Mouse (Mus musculus) CH12.LX (cell line): ENCODE data around the gene Dmd. TPM values are rescaled to one million over a fixed set of nuclear protein-coding genes. Genes with fewer than 3 reads are reported as not detected.

ENCODE experiments used
- DNase-seq: peaks from one replicate; pipeline ENCODE4 v3.0.0-alpha.2; 2013; ENCODE audit errors: extremely low read depth
- H3K27ac ChIP-seq: 2 replicates; pipeline ENCODE4 v1.5.1; 2012; ENCODE audit warnings: low read depth, mild to moderate bottlenecking, control low read depth, moderate library complexity; ENCODE audit not compliant: insufficient read depth
- H3K27me3 ChIP-seq: replicated peaks from 2 replicates; pipeline ENCODE3; 2012; ENCODE audit warnings: inconsistent platforms
- H3K36me3 ChIP-seq, 2 experiments: replicated peaks in 1 of 2; 2 replicates each; pipeline versions ENCODE3 to v1.6.1; 2012; ENCODE audit warnings: inconsistent platforms in 1 of 2, low read length in 1 of 2, mild to moderate bottlenecking in 1 of 2, mixed read lengths in 1 of 2, moderate library complexity in 1 of 2; ENCODE audit not compliant: control insufficient read depth in 1 of 2, insufficient read depth in 1 of 2
- H3K4me1 ChIP-seq, 2 experiments: 2 replicates each; pipeline ENCODE4 v1.6.1; 2012; ENCODE audit warnings: inconsistent platforms in 1 of 2, moderate library complexity in 1 of 2; ENCODE audit not compliant: insufficient read depth in 2 of 2, control insufficient read depth in 1 of 2
- H3K4me2 ChIP-seq: 2 replicates; pipeline ENCODE4 v1.6.1; 2012; ENCODE audit warnings: low read depth, mild to moderate bottlenecking, control low read depth; ENCODE audit not compliant: poor library complexity, insufficient read depth, severe bottlenecking
- H3K4me3 ChIP-seq, 3 experiments: fragments of 150-350 bp in 1 of 3; sonication (generic) in 1 of 3; replicated peaks in 1 of 3; 2 replicates each; pipeline versions ENCODE3 to v1.5.1; 2011 to 2012; ENCODE audit warnings: low read depth in 2 of 3, low read length in 2 of 3, mild to moderate bottlenecking in 2 of 3, moderate library complexity in 2 of 3, control low read depth in 1 of 3, improper control_type of control experiment in 1 of 3, inconsistent platforms in 1 of 3, mixed read lengths in 1 of 3; ENCODE audit not compliant: poor library complexity in 1 of 3
- H3K79me2 ChIP-seq: replicated peaks from 2 replicates; pipeline ENCODE4 v1.6.1; 2012; ENCODE audit warnings: mild to moderate bottlenecking, moderate library complexity; ENCODE audit not compliant: control insufficient read depth, poor library complexity, insufficient read depth, severe bottlenecking; ENCODE audit errors: extremely low read depth
- H3K9ac ChIP-seq: 2 replicates; pipeline ENCODE4 v1.6.1; 2012; ENCODE audit warnings: low read depth, mild to moderate bottlenecking, control low read depth, moderate library complexity; ENCODE audit not compliant: insufficient read depth
- H3K9me3 ChIP-seq: replicated peaks from 2 replicates; pipeline ENCODE3; 2012; ENCODE audit warnings: low read length, inconsistent platforms, mixed read lengths
- CHD1 ChIP-seq: IDR thresholded peaks from 2 replicates; pipeline ENCODE4 v1.6.1; 2012; ENCODE audit warnings: low read depth, low read length, improper control_type of control experiment, inconsistent platforms
- CTCF ChIP-seq, 2 experiments: IDR thresholded peaks in 1 of 2; conservative IDR thresholded peaks in 1 of 2; 2 replicates each; pipeline ENCODE4 v1.5.1; 2011 to 2012; ENCODE audit warnings: low read depth in 2 of 2, low read length in 2 of 2, improper control_type of control experiment in 1 of 2, inconsistent platforms in 1 of 2, mild to moderate bottlenecking in 1 of 2, moderate library complexity in 1 of 2
- E2F4 ChIP-seq: IDR thresholded peaks from 2 replicates; pipeline ENCODE4 v1.6.1; 2011; ENCODE audit warnings: low read depth, low read length, improper control_type of control experiment; ENCODE audit not compliant: insufficient replicate concordance
- ELF1 ChIP-seq: IDR thresholded peaks from 2 replicates; pipeline ENCODE4 v1.6.1; 2014; ENCODE audit warnings: low read depth, mild to moderate bottlenecking, inconsistent platforms, low read length, improper control_type of control experiment
- EP300 ChIP-seq: IDR thresholded peaks from 2 replicates; pipeline ENCODE4 v1.6.1; 2011; ENCODE audit warnings: low read length, improper control_type of control experiment
- ETS1 ChIP-seq: conservative IDR thresholded peaks from 2 replicates; pipeline ENCODE4 v1.6.1; 2012; ENCODE audit warnings: low read depth, mild to moderate bottlenecking, inconsistent platforms, low read length, improper control_type of control experiment, moderate library complexity
- IRF4 ChIP-seq: IDR thresholded peaks from 2 replicates; pipeline ENCODE4 v1.6.1; 2014; ENCODE audit warnings: low read depth, mild to moderate bottlenecking, inconsistent platforms, low read length, improper control_type of control experiment
- MAFK ChIP-seq: IDR thresholded peaks from 2 replicates; pipeline ENCODE4 v1.6.1; 2011; ENCODE audit warnings: low read length, improper control_type of control experiment; ENCODE audit not compliant: insufficient replicate concordance
- MAX ChIP-seq: IDR thresholded peaks from 2 replicates; pipeline ENCODE4 v1.6.1; 2011; ENCODE audit warnings: low read length, improper control_type of control experiment
- MAZ ChIP-seq: IDR thresholded peaks from 2 replicates; pipeline ENCODE4 v1.6.1; 2012; ENCODE audit warnings: low read depth, mild to moderate bottlenecking, inconsistent platforms, low read length, improper control_type of control experiment, moderate library complexity
- MEF2A ChIP-seq: IDR thresholded peaks from 2 replicates; pipeline ENCODE4 v1.6.1; 2014; ENCODE audit warnings: low read depth, mild to moderate bottlenecking, inconsistent platforms, low read length, improper control_type of control experiment, borderline replicate concordance
- MXI1 ChIP-seq: IDR thresholded peaks from 2 replicates; pipeline ENCODE4 v1.6.1; 2011; ENCODE audit warnings: mild to moderate bottlenecking, low read depth, low read length, improper control_type of control experiment
- PAX5 ChIP-seq: IDR thresholded peaks from 2 replicates; pipeline ENCODE4 v1.6.1; 2012; ENCODE audit warnings: low read length, inconsistent platforms, mixed read lengths
- POLR2A ChIP-seq: IDR thresholded peaks from 2 replicates; pipeline ENCODE4 v1.6.1; 2011; ENCODE audit warnings: low read depth, mild to moderate bottlenecking, improper control_type of control experiment, low read length
- RAD21 ChIP-seq: IDR thresholded peaks from 2 replicates; pipeline ENCODE4 v1.6.1; 2011; ENCODE audit warnings: low read depth, mild to moderate bottlenecking, low read length, improper control_type of control experiment, moderate library complexity
- SIN3A ChIP-seq: IDR thresholded peaks from 2 replicates; pipeline ENCODE4 v1.6.1; 2012; ENCODE audit warnings: low read length, improper control_type of control experiment, inconsistent platforms
- SMC3 ChIP-seq: IDR thresholded peaks from 2 replicates; pipeline ENCODE4 v1.6.1; 2011; ENCODE audit warnings: low read depth, low read length, improper control_type of control experiment
- TBP ChIP-seq: conservative IDR thresholded peaks from 2 replicates; pipeline ENCODE4 v1.6.1; 2011; ENCODE audit warnings: low read depth, low read length, improper control_type of control experiment
- USF1 ChIP-seq: IDR thresholded peaks from 2 replicates; pipeline ENCODE4 v1.6.1; 2014; ENCODE audit warnings: low read depth, mild to moderate bottlenecking, inconsistent platforms, low read length, improper control_type of control experiment
- ZC3H11A ChIP-seq: IDR thresholded peaks from 2 replicates; pipeline ENCODE4 v1.6.1; 2012; ENCODE audit warnings: low read depth, mild to moderate bottlenecking, inconsistent platforms, low read length, improper control_type of control experiment
- ZMIZ1 ChIP-seq: IDR thresholded peaks from 2 replicates; pipeline ENCODE4 v1.6.1; 2012; ENCODE audit warnings: low read depth, mild to moderate bottlenecking, inconsistent platforms, low read length, improper control_type of control experiment
- dilution Hi-C: fragments of 300-500 bp; cut with MboI; formaldehyde crosslinking; loops from 2 replicates; pipeline ENCODE4 v1.14.3; 2020; ENCODE audit warnings: low sequenced_read_pairs; ENCODE audit not compliant: extremely low pct_unique_long_range_greater_than_20kb, extremely low pct_ligation_motif_present
- in situ Hi-C: fragments of 300-500 bp; cut with MboI; formaldehyde crosslinking; loops from 3 replicates; pipeline ENCODE4 v1.14.3; 2019; ENCODE audit warnings: low sequenced_read_pairs, low pct_ligation_motif_present, low pct_unique_long_range_greater_than_20kb, mixed read lengths
- polyA plus RNA-seq: library from polyadenylated mRNA; unstranded; fragments of >175 nt; gene quantifications from 2 replicates; pipeline ENCODE4 v1.2.1, GENCODE M21; 2012; ENCODE audit warnings: low read depth; ENCODE audit not compliant: insufficient read length
- total RNA-seq, 2 experiments: library from RNA; depleted of rRNA; stranded (reverse); fragments of 300-350 nt in 1 of 2; fragments of >200 nt in 1 of 2; gene quantifications; 2 replicates each; pipeline ENCODE4 v1.2.3; 2012 to 2014

Gene Dmd
- total and polyA plus RNA-seq, 3 experiments = 0.81 to 2.7 (median 2.1) TPM

GRCm38 (mm10) chrX:84551995-84552394 is 1603.3 kb downstream of the Dmd start:
- Histone ChIP-seq H3K9me3 (no peaks in the 10 kb centered on the region), H3K4me3 (no peak overlapping the region), H3K36me3 (no peaks in the 10 kb centered on the region), H3K27ac (no peak overlapping the region), H3K9ac (no peak overlapping the region), H3K4me2 (no peak overlapping the region), H3K79me2 (no peaks in the 10 kb centered on the region), H3K27me3 (no peaks in the 10 kb centered on the region), H3K4me1 (no peaks in the 10 kb centered on the region)
- in situ Hi-C loops (no loop called here), dilution Hi-C loops (no loop called here)
- DNase-seq = no peak
- no peak for TF ChIP-seq PAX5
- no peak for TF ChIP-seq TBP
- TF ChIP-seq MAFK = no peak
- TF ChIP-seq E2F4 = no peak
- no peak for TF ChIP-seq SMC3
- TF ChIP-seq MEF2A = no peak
- no peak for TF ChIP-seq MAZ
- TF ChIP-seq POLR2A = no peak
- TF ChIP-seq ZMIZ1 = no peak
- TF ChIP-seq CHD1 = no peak
- TF ChIP-seq ELF1 = no peak

- dilution Hi-C loops = no loop called here
- in situ Hi-C loops = no loop called here
- H3K79me2 ChIP-seq = no peaks in the 10 kb centered on the region
- H3K4me2 ChIP-seq = no peak overlapping the region
- H3K27me3 ChIP-seq = no peaks in the 10 kb centered on the region
- no peak overlapping the region for H3K9ac ChIP-seq
- no peak for DNase-seq
- no peak overlapping the region for H3K4me3 ChIP-seq
- no peak for TF ChIP-seq ZC3H11A
- no peak for TF ChIP-seq ELF1
- no peak for TF ChIP-seq MAX
- no peak for TF ChIP-seq E2F4
- TF ChIP-seq ETS1 = no peak
- no peak for TF ChIP-seq SIN3A
- TF ChIP-seq USF1 = no peak
- TF ChIP-seq RAD21 = no peak
- TF ChIP-seq MXI1 = no peak
- no peak for TF ChIP-seq EP300
- TF ChIP-seq MAZ = no peak
- TF ChIP-seq CTCF (conservative IDR thresholded peaks at IDR 0.05 in 1 of 2, IDR thresholded peaks at IDR 0.05 in 1 of 2; ENCODE audit: low read depth in 2 of 2, low read length in 2 of 2) = no peak
- TF ChIP-seq IRF4 = no peak
- H3K4me1 ChIP-seq = no peaks in the 10 kb centered on the region
- H3K9me3 ChIP-seq = no peaks in the 10 kb centered on the region
- H3K27ac ChIP-seq = no peak overlapping the region
- no peaks in the 10 kb centered on the region for H3K36me3 ChIP-seq
Observed at GRCm38 (mm10) chrX:84553441-84553840, 1604.8 kb downstream of the Dmd start.
